Mouse (Mus musculus): ENCODE measurements at regions not wholly inside any gene's neighbourhood (a gene's known extent, or its start where the extent isn't known, plus 50 kb on each side); places are given as distances from the start of the nearest gene placed in this dataset.

GRCm38 (mm10) chr13:28795274-28795673 is 158.2 kb downstream of the Sox4 start:
- peak in 1 of 2 experiments; percentile 22 for DNase-seq (ENCODE audit: low spot score in 2 of 2)

GRCm38 (mm10) chr13:28794547-28794946 is 159.0 kb downstream of the Sox4 start:
- DNase-seq (ENCODE audit: low spot score in 2 of 2), result no peak

GRCm38 (mm10) chr13:28793166-28793935 is 160.2 kb downstream of the Sox4 start:
- DNase-seq (ENCODE audit: low spot score in 2 of 2), result peak in 1 of 2 experiments; percentile 8

GRCm38 (mm10) chr13:28792461-28793165 is 160.9 kb downstream of the Sox4 start:
- no peak for DNase-seq (ENCODE audit: low spot score in 2 of 2)

GRCm38 (mm10) chr13:28790381-28790780 is 163.1 kb downstream of the Sox4 start:
- no peak for DNase-seq (ENCODE audit: low spot score in 2 of 2)

- DNase-seq (ENCODE audit: low spot score in 2 of 2), result no peak
Observed at GRCm38 (mm10) chr13:28787331-28787643, 166.2 kb downstream of the Sox4 start.

GRCm38 (mm10) chr13:28786629-28787330 is 166.7 kb downstream of the Sox4 start:
- no peak for DNase-seq (ENCODE audit: low spot score in 2 of 2)

- no peak for DNase-seq (ENCODE audit: low spot score in 2 of 2)
Observed at GRCm38 (mm10) chr13:28782497-28783246, 170.8 kb downstream of the Sox4 start.

GRCm38 (mm10) chr13:28782081-28782480 is 171.4 kb downstream of the Sox4 start:
- DNase-seq (ENCODE audit: low spot score in 2 of 2), result no peak

GRCm38 (mm10) chr13:28781660-28782059 is 171.9 kb downstream of the Sox4 start:
- no peak for DNase-seq (ENCODE audit: low spot score in 2 of 2)

- DNase-seq (ENCODE audit: low spot score in 2 of 2), result no peak
Observed at GRCm38 (mm10) chr13:28780462-28780861, 173.1 kb downstream of the Sox4 start.

GRCm38 (mm10) chr13:28775142-28775815 is 178.2 kb downstream of the Sox4 start:
- DNase-seq (ENCODE audit: low spot score in 2 of 2), result no peak

- no peak for DNase-seq (ENCODE audit: low spot score in 2 of 2)
Observed at GRCm38 (mm10) chr13:28774649-28775048, 178.9 kb downstream of the Sox4 start.

GRCm38 (mm10) chr13:28773466-28773865 is 180.0 kb downstream of the Sox4 start:
- no peak for DNase-seq (ENCODE audit: low spot score in 2 of 2)

- no peak for DNase-seq (ENCODE audit: low spot score in 2 of 2)
Observed at GRCm38 (mm10) chr13:28770531-28770930, 183.0 kb downstream of the Sox4 start.

GRCm38 (mm10) chr13:28770018-28770417 is 183.5 kb downstream of the Sox4 start:
- DNase-seq (ENCODE audit: low spot score in 2 of 2), result no peak

- DNase-seq (ENCODE audit: low spot score in 2 of 2), result no peak
Observed at GRCm38 (mm10) chr13:28768717-28769426, 184.6 kb downstream of the Sox4 start.

- DNase-seq (ENCODE audit: low spot score in 2 of 2), result no peak
Observed at GRCm38 (mm10) chr13:28762555-28762954, 191.0 kb downstream of the Sox4 start.

- DNase-seq (ENCODE audit: low spot score in 2 of 2), result no peak
Observed at GRCm38 (mm10) chr13:28759026-28759425, 194.5 kb downstream of the Sox4 start.

GRCm38 (mm10) chr13:28757846-28758522 is 195.5 kb downstream of the Sox4 start:
- peak; percentile 79 to 81 for DNase-seq (ENCODE audit: low spot score in 2 of 2)
